Comparison of ENCODE assay signal across 8 mouse cellular contexts in genomic region chr7:46833266-46833665, GRCm38 (mm10). TPM values are rescaled to one million over a fixed set of nuclear protein-coding genes. Genes with fewer than 3 reads are reported as not detected.
DNase-seq lines count a peak whose midpoint lies in the region; ATAC-seq lines count a peak whose summit lies in the region.

No protein-coding gene starts in this region.

- no peak for ATAC-seq in midbrain, embryonic 14.5 days (ENCODE audit: low FRiP score, low TSS enrichment)
- peak; percentile 66 for ATAC-seq in heart, embryonic 11.5 days (replicated peaks; ENCODE audit: insufficient number of reproducible peaks, low FRiP score, low TSS enrichment)

- WGBS in midbrain, embryonic 10.5 days, result 68% methylated on average over 6 of the region's 6 CpGs
- WGBS in midbrain, embryonic 14.5 days, result 83% methylated on average over 6 of the region's 6 CpGs
- 24% methylated on average over 6 of the region's 6 CpGs for WGBS in heart, embryonic 11.5 days (ENCODE audit: insufficient replicate concordance)

- no peaks in the 10 kb centered on the region for H3K9me3 ChIP-seq in midbrain, embryonic 10.5 days (replicated peaks)
- no peaks in the 10 kb centered on the region for H3K9me3 ChIP-seq in midbrain, embryonic 14.5 days (ENCODE audit: control insufficient read depth, low read length)
- H3K9me3 ChIP-seq in heart, embryonic 11.5 days (replicated peaks; ENCODE audit: control insufficient read depth, low read length), result no peaks in the 10 kb centered on the region

- H3K36me3 ChIP-seq in midbrain, embryonic 10.5 days, result no peaks in the 10 kb centered on the region
- H3K36me3 ChIP-seq in midbrain, embryonic 14.5 days (ENCODE audit: control insufficient read depth, insufficient read depth, low read length), result no peaks in the 10 kb centered on the region
- H3K36me3 ChIP-seq in heart, embryonic 11.5 days (ENCODE audit: control insufficient read depth, insufficient read depth, low read length), result no peaks in the 10 kb centered on the region

- no peaks in the 10 kb centered on the region for H3K27me3 ChIP-seq in midbrain, embryonic 10.5 days (ENCODE audit: low read depth, poor library complexity, severe bottlenecking)
- H3K27me3 ChIP-seq in midbrain, embryonic 14.5 days (ENCODE audit: control insufficient read depth, insufficient read depth, low read length), result no peaks in the 10 kb centered on the region
- H3K27me3 ChIP-seq in heart, embryonic 11.5 days (ENCODE audit: control insufficient read depth, insufficient read depth, low read length), result no peaks in the 10 kb centered on the region

- no peak overlapping the region for H3K9ac ChIP-seq in midbrain, embryonic 14.5 days (replicated peaks; ENCODE audit: low read length)
- no peak overlapping the region for H3K9ac ChIP-seq in heart, embryonic 11.5 days (ENCODE audit: low read depth, low read length)

- no peak overlapping the region for H3K4me2 ChIP-seq in midbrain, embryonic 14.5 days (ENCODE audit: low read length)
- H3K4me2 ChIP-seq in heart, embryonic 11.5 days, result no peak overlapping the region

- H3K27ac ChIP-seq in midbrain, embryonic 10.5 days (replicated peaks), result no peak overlapping the region
- H3K27ac ChIP-seq in midbrain, embryonic 14.5 days (replicated peaks; ENCODE audit: low read depth, low read length), result no peak overlapping the region
- no peak overlapping the region for H3K27ac ChIP-seq in heart, embryonic 11.5 days (ENCODE audit: low read depth, low read length)

- DNase-seq in midbrain, embryonic 10.5 days (ENCODE audit: low spot score), result peak; percentile 23
- DNase-seq in midbrain, embryonic 14.5 days, result no peak
- peak; percentile 88 to 93 for DNase-seq in kidney, postnatal 36 days
- peak; percentile 80 for DNase-seq in naive thymus-derived CD4-positive, alpha-beta T cell, adult 2 months (ENCODE audit: low read depth)
- no peak for DNase-seq in left cerebral cortex, adult 9 months (ENCODE audit: low spot score in 2 of 2)
- DNase-seq in frontal cortex, postnatal 10 days (ENCODE audit: low spot score in 2 of 2), result no peak
- DNase-seq in layer of hippocampus, postnatal 10 days (ENCODE audit: low spot score in 2 of 2), result no peak

- H3K4me1 ChIP-seq in midbrain, embryonic 10.5 days, result peaks cover 31% of the 10 kb centered on the region
- H3K4me1 ChIP-seq in midbrain, embryonic 14.5 days (ENCODE audit: control insufficient read depth, insufficient read depth, low read length), result peaks cover 7% of the 10 kb centered on the region; the same call in 1 of the 2 replicates
- H3K4me1 ChIP-seq in heart, embryonic 11.5 days (ENCODE audit: control insufficient read depth, insufficient read depth, low read length), result peaks cover 20% of the 10 kb centered on the region

- no peak overlapping the region for H3K4me3 ChIP-seq in midbrain, embryonic 10.5 days
- H3K4me3 ChIP-seq in midbrain, embryonic 14.5 days (replicated peaks; ENCODE audit: low read depth, low read length), result no peak overlapping the region
- H3K4me3 ChIP-seq in heart, embryonic 11.5 days (ENCODE audit: low read depth, low read length), result no peak overlapping the region

RNA-seq across cellular contexts. Expression of gene Ldha, which starts 8.0 kb away (rescaled TPM):
- 2,560 and 3,667 TPM in 2 replicates for polyA plus RNA-seq in midbrain, embryonic 10.5 days (2016; fragmentation: Nextera tagmentation; extraction: Ambion mirVana)
- 423 and 442 TPM in 2 replicates for polyA plus RNA-seq in midbrain, embryonic 14.5 days (2014; fragmentation: Nextera tagmentation; extraction: Ambion mirVana)
- polyA plus RNA-seq in heart, embryonic 11.5 days (2014; fragmentation: Nextera tagmentation; extraction: Ambion mirVana), result 3,042 and 3,490 TPM in 2 replicates
- 100 to 1,000 TPM; 430 to 445 TPM for total RNA-seq in layer of hippocampus, postnatal 10 days (2021)

RNA-seq across cellular contexts. Expression of gene Ldhc, which starts 27.7 kb away (rescaled TPM):
- 0.12 TPM in 1 of 2 replicates, not detected in the other for polyA plus RNA-seq in midbrain, embryonic 10.5 days (2016; fragmentation: Nextera tagmentation; extraction: Ambion mirVana)
- polyA plus RNA-seq in midbrain, embryonic 14.5 days (2014; fragmentation: Nextera tagmentation; extraction: Ambion mirVana), result 0.20 and 0.50 TPM in 2 replicates
- not detected in 2 replicates for polyA plus RNA-seq in heart, embryonic 11.5 days (2014; fragmentation: Nextera tagmentation; extraction: Ambion mirVana)
- total RNA-seq in layer of hippocampus, postnatal 10 days (2021), result not detected

RNA-seq across cellular contexts. Expression of gene Gtf2h1, which starts 37.4 kb away (rescaled TPM):
- 50.0 and 53.5 TPM in 2 replicates for polyA plus RNA-seq in midbrain, embryonic 10.5 days (2016; fragmentation: Nextera tagmentation; extraction: Ambion mirVana)
- 38.1 and 47.2 TPM in 2 replicates for polyA plus RNA-seq in midbrain, embryonic 14.5 days (2014; fragmentation: Nextera tagmentation; extraction: Ambion mirVana)
- 34.9 and 41.1 TPM in 2 replicates for polyA plus RNA-seq in heart, embryonic 11.5 days (2014; fragmentation: Nextera tagmentation; extraction: Ambion mirVana)
- total RNA-seq in layer of hippocampus, postnatal 10 days (2021), result 10 to 100 TPM; 32.9 to 38.1 TPM

RNA-seq across cellular contexts. Expression of gene Hps5, which starts 37.4 kb away (rescaled TPM):
- 16.3 and 22.3 TPM in 2 replicates for polyA plus RNA-seq in midbrain, embryonic 10.5 days (2016; fragmentation: Nextera tagmentation; extraction: Ambion mirVana)
- polyA plus RNA-seq in midbrain, embryonic 14.5 days (2014; fragmentation: Nextera tagmentation; extraction: Ambion mirVana), result 11.3 and 13.8 TPM in 2 replicates
- 11.8 and 12.7 TPM in 2 replicates for polyA plus RNA-seq in heart, embryonic 11.5 days (2014; fragmentation: Nextera tagmentation; extraction: Ambion mirVana)
- total RNA-seq in layer of hippocampus, postnatal 10 days (2021), result 10 to 100 TPM; 15.4 to 21.7 TPM

Comparison
In these comparisons a context has a peak if more than half of its experiments do, and no peak if none do; other contexts are left out.
1. DNase-seq: peak in midbrain, embryonic 10.5 days (single experiment), kidney, postnatal 36 days (2 of 2) and naive thymus-derived CD4-positive, alpha-beta T cell, adult 2 months (single experiment); none in midbrain, embryonic 14.5 days (single experiment), left cerebral cortex, adult 9 months (0 of 2), frontal cortex, postnatal 10 days (0 of 2) and layer of hippocampus, postnatal 10 days (0 of 2).